Mouse (Mus musculus) ovary, adult 18-20 months (tissue): Measurements from ENCODE around the gene Bbc3.
A peak's percentile ranks its signal among the peaks of the same experiment; 100 is the strongest.

Source experiments
- DNase-seq: peaks from one replicate; pipeline ENCODE4 v3.0.0; 2022; ENCODE audit warnings: low spot score, mixed read lengths

Gene Bbc3

DNA sequence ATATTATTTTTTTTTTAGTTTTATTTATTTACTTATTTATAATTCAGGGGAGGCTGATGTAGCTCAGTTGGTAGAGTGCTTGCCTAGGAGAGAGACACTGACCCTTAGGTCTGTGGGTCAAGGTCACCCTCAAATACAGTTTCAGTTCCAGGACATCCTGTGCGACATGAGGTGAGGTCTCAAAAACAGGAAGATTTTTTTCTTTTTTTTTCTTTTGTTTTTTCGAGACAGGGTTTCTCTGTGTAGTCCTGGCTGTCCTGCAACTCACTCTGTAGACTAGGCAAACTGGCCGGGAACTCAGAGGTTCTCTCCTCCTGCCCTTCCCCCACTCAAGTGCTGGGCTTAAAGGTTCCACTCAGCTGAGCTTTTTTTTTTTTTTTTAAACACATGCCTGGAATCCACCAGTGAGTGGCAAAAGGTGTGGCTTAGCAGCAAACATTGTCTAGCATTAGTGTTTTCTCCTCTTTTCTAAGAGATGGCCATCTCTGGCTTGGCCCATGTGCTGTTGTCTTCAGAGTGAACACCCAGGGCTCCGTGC lies 7.1 kb downstream of the Bbc3 start:
- DNase-seq, result no peak

DNA sequence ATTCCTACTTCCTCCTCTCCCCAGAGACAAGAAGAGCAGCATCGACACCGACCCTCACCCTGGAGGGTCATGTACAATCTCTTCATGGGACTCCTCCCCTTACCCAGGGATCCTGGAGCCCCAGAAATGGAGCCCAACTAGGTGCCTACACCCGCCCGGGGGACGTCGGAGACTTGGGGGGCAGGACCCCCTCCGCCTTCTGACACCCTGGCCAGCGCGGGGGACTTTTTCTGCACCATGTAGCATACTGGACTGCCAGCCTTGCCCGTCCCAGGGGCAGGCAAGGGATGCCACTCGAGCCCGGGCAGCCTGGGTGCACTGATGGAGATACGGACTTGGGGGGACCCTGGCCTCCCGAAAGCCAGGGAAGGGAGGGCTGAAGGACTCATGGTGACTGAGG lies 8.9 kb downstream of the Bbc3 start:
- no peak for DNase-seq

DNA sequence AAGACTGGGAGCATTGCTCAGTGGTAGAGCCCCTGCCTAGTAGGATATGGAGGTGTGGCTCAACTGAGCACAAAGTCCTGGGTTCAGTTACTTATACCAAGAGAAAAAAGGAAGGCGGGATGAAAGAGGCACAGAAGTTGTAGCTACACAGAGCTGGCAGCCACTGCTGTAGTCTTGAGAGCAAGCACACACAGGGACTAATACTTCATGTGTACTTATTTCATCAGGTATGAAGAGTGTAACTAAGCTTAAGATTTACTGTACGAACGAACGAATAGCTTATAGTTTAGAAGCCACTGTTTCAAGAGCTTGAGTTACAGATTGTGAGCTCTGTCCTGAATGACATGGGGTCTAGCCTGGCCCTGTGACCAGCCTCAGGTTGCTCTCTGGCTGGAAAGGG lies 11.0 kb downstream of the Bbc3 start:
- no peak for DNase-seq

DNA sequence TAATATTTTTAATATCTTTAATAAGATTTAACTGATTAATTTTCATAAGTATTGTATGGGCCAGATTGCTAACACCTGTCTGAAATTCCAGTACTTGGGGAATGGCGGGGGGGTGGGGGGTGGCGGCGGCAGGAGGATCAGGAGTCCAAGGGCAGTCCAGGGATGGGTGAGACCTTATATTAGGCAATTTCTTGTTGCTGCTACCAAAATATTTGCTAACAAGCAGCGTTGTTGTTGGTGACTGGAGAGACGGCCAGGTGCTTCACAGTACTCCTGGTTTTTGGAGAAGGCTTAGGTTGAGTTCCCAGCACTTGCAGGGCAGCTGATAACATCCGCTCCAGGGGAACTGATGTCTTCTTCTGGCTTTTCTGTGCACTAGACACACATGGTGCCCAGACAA lies 12.3 kb downstream of the Bbc3 start:
- DNase-seq, result no peak

DNA sequence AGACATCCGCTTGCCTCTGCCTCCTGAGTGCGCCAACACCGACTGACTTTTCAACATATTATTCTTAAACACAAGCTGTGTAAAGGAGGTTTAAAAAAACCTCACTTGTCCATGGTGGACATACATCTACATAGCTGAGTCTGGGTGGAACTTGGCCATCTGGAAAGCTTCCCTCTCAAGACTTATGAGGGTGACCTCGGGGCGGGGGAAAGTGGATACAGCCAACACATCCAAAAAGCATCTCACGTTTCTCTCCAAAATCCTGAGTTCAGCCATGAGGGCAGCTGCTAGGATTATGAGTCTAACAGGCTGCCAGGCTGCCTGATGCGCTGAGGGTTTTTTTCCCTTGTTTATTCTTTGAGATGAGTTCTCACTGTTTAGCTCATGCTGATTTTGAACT lies 16.5 kb downstream of the Bbc3 start:
- DNase-seq, result no peak

DNA sequence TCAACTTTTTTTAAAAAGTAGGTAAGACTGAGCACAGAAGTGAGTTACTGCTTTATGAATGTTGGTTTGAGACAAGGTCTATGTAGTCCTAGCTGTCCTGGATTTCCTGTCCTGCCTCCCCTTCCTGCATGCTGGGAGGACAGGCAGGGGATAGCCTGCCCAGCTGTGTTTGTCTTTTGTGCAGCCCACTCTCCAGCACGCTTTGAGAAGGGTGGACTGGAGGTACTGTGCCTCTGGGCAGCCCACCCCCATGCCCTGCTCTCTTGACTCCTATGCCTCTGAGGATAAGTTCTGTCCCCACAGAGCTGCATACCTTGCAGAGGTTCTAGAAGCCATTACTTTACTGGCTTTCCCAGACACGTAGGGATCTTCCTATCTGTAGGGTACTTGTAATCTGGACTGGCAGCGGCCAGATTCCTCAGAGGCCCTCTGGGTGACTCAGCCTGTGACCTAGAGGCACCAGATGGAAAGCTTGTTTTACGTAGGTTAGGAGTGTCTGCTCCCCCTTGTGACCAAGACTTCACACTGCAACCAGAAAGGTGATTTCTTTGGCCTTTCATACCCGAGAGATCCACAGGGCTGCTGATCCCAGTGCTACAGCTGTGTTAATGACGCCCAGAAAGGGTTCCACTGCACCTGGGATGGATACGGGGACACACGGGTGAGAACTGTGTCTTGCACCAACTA lies 17.9 kb downstream of the Bbc3 start:
- peak; percentile 66 for DNase-seq

DNA sequence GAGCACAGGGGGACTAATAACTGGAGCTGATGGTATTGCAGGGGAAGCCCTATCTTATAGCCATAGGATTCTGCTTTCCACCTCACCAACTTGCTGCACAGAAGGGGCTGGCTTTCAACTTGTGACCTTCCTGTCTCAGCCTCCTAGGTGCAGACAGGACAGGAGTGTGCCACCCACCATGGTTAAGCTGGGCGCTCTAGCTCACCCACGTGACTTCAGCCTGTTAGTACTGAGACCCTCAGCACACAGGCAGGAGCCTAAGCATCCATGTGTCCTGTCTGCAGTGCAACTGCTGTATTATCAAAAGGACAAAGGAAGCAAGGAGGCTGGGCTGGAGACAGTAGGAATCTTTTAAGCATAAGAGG lies 18.4 kb downstream of the Bbc3 start:
- no peak for DNase-seq

DNA sequence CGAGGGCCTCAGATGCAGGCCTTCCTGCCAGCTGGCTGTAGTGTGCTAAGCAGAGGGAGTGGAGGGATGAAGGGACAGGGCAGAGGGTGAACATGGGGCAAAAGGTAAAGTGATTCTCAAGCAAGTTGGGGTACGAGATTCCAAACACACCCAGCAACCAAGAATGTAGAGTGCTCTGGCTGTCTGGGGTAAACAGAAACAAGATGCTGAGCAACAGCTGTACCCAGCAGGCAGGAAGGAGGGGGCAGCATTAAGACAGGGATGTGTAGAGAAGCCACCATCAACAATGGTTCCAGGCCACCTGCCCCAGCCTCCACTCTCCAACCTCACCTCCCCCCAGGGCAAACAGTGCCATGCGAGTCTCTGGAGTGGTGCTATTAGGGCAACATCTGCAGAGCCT lies 21.0 kb downstream of the Bbc3 start:
- DNase-seq, result no peak

DNA sequence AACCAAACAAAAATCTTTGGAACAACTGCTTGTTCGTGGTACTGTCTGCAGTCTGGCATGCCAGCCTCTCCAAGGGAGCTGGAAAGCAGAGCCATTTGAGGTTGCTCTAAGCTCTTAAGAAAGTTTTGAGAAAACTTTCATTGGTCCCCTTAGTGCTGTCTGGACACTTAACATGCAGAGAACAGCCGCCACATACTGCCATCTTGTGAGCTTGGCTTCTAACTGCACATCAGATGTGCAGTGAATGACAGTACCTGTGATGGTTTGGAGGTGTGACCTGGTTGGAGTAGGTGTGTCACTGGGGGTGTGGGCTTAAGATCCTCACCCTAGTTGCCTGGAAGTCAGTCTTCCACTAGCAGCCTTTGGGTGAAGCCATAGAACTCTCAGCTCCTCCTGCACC lies 29.5 kb downstream of the Bbc3 start:
- DNase-seq, result no peak

DNA sequence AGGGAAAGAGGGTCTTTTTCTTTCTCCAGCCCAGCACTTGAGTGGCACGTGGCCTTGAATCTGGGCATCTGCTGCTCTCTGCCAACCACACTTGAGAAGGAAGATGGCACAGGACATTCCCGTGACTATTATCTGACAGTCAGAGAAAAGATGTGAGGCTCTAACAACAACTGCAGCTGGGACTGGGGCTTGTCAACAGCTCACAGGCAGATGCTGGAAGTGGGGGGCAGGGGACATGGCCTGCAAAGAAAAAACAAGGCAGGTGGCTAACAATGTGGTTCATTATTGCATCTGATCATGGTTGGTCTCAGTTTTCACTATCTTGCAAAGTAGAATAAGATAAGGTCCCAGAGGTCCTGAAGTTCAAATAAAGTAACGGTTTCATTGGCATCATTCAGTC lies 36.4 kb downstream of the Bbc3 start:
- DNase-seq, result no peak

DNA sequence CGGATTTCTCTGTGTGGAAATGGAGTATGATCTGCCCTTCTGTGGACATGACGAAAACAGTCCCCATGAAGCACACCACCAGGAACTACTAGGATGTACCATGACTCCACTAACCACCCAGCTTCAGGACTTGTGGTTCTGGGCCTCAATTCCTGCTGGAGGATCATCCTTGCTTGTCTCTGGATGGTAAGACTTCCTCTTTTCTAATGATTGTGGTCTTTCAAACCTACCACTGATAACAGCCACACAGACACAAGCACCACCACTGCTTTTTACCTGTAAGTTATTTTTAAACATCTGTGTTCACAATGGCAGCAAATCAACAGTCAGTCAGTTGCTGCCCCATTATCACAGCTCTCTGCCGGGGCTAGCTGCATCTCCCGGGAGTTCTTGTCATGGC lies 37.1 kb downstream of the Bbc3 start:
- DNase-seq, result no peak

DNA sequence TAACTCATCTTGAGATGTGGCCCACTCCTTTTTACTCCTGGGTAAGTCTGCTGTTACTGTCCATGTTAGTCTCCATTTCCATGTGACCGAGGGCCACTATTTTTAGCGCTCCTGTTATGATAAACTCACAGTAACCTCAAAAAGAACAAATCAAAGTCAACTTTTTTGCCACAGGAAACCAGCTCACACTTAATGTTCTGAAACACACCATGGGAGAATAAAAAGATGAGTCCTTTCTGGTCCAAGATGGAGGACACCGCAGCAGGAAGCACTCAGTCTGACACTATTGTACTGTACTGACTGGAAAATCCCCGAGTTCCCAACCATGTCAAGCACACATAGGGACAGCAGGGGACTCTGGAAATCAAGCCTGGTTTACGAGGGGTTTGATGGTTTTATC lies 41.8 kb downstream of the Bbc3 start:
- DNase-seq, result no peak

DNA sequence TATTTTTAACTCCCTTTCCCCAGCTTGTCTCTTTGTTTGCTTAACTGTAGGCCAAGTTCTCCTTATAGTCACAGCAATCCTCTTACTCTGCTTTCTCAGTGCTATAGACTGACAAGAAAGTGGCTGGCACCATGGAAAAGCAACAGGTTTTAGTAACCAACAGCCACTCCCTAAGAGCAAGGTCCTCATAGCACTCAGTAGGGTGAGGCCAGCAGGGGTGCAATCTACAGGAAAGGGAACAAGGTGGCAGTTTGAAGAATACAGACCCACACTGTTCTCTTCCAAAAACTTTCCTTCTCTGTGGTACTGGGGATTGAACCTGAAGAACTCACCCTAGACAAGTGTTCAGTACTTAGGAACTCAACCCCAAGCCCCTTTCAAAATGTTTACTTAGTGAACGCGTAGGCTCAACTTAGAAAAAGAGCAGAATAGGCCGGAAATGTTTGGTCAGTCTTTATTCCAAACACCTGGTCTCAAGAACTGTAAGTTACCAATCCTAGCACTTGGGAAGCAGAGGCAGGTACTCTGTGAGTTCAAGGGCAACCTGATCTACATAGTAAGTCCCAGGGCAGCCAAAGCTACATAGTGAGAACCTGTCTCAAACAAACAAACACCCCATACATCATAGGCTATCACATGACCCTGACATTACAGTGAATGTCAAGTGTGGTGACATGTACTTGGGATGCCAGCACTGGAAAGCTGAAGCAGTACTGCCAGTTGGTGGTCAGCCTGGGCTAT lies 47.8 kb downstream of the Bbc3 start:
- no peak for DNase-seq

DNA sequence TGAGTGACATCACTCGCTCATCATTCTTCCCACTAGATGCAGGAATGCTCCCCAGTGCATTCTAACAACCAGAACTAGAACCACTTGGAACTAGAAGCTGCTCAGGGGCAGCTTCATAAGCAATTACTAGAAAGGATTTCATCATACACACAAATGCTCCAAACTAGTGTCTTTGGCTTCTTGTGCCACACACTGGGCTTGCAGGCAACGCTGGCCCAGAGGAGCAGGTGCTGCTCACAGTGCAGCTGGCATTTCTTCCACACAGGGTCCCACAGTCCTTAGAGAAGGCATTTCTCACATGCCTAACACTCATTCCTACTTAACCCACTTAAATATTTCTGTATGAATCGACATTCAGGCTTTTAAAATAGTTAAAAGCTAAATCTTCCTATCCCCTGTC lies 49.4 kb downstream of the Bbc3 start:
- DNase-seq, result no peak

DNA sequence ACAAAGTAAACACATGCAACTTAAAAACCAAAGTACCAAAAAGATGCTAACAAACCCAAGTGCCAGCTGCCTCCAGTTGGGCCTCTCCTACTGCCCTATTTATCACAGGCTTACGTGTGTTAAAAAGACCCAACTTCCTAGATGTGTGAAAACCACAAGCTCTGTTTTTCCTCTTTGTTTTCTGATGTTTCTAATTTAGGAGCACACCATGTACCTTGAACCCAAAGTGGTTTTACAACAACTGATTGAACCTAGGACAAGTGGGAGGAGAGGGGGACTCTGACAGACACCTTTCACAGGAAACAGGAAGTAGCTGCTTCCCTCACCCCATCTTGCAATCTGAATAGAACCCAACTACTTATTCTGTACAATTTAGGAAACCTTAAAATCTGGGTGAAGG lies 56.1 kb downstream of the Bbc3 start:
- no peak for DNase-seq

DNA sequence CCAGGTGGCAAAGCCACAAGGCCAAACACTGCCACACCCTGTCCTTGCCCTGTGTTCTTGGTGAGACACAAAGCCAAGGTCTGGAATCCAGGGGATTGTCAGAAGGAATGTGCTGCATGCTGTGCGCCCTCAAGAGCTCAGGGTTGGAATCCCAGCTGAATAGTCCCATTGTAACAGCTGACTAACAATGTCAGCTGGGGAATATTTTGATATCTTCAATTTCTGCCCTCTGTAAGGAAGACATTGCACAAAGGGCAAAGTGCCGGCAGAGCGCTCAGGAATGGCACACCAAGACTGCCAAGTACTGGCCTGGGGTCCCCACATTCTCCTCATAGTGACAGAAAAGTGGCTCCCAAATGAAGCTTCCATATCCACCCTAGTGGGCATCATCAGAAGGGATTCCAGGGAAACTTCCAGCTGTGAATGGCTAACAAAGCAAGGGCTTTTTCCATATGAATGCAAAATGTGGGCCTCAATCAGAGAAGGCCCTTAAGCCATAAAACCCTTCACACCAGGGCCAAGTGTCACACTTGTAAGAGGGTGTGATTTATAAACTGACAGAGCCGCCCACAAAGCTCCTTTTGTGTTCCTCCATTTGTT lies 56.8 kb downstream of the Bbc3 start:
- peak; percentile 18 for DNase-seq

DNA sequence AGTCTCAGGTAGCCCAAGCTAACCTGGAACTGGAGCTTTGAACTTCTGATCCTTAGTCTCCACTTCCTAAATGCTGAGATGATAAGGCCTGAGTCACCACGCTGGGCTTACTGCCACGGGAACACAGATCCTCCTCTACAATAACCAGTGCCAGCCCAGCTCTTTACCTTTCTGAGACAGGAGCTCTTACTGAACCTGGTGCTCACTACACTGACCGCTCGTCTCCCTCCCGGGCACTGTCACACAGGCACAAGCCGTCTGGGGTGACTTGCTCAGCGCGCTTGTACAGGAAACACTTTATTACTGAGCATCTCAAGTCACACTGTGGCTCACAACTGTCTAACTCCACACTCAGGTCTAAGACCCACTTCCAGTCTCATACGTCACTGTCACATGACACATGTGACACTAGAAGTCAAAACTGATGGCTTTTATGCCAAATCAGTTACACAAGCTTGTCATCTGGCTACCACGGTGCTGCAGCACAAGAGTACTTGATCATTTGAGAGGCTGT lies 58.0 kb downstream of the Bbc3 start:
- DNase-seq, result no peak

DNA sequence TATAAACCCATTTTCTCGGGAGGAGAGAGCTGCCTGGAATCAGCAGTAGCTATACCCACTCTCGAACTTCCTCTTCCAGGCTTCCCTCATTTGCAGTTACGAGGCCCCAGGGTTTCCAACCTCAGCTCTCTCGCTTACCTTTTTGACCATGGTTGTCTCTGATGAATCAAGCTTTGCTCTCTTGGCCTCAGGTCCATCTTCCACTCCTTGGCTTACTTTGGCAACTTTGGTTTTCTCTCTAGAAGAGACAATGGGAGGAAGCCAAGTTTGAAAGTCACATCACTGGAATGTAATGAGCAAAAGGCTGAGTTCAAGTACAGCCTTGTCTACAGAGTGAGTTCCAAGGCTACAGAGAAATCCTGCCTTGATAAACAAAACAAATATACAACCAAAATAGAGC lies 58.5 kb downstream of the Bbc3 start:
- DNase-seq, result no peak
